Mouse (Mus musculus): ENCODE data around the gene Gm28038. TPM values are rescaled to one million over a fixed set of nuclear protein-coding genes. Genes with fewer than 3 reads are reported as not detected.

Gene Gm28038
- total and polyA plus RNA-seq, 3 experiments = not detected

- H3K9ac ChIP-seq (ENCODE audit: control insufficient read depth, low read depth, low read length, poor library complexity, severe bottlenecking) = no peak overlapping the region
- H3K27ac ChIP-seq (ENCODE audit: control insufficient read depth, low read depth, low read length) = no peak overlapping the region
- H3K27me3 ChIP-seq (ENCODE audit: control insufficient read depth in 1 of 2, insufficient read depth in 2 of 2, low read length in 2 of 2) = no peaks in the 10 kb centered on the region
- no peak overlapping the region for H3K4me3 ChIP-seq (ENCODE audit: control insufficient read depth in 1 of 2, insufficient read depth in 1 of 2, low read depth in 2 of 2, low read length in 2 of 2)
- no peaks in the 10 kb centered on the region for H3K79me2 ChIP-seq (ENCODE audit: control insufficient read depth, insufficient read depth, low read length, poor library complexity)
- peaks cover 5% of the 10 kb centered on the region in 2 experiments for H3K4me1 ChIP-seq (ENCODE audit: control insufficient read depth in 1 of 2, insufficient read depth in 2 of 2, low read length in 2 of 2)
- no peak for DNase-seq (ENCODE audit: low read depth, low spot score)
- no peaks in the 10 kb centered on the region for H3K9me3 ChIP-seq (replicated peaks; ENCODE audit: insufficient read depth, low read length)
- no peak for TF ChIP-seq CHD1 (IDR thresholded peaks at IDR 0.05; ENCODE audit: low read depth, low read length)
- TF ChIP-seq TCF12 (IDR thresholded peaks at IDR 0.05; ENCODE audit: low read depth, low read length) = no peak
- TF ChIP-seq MAFK (IDR thresholded peaks at IDR 0.05; ENCODE audit: borderline replicate concordance, low read depth, low read length) = no peak
- TF ChIP-seq MYB (IDR thresholded peaks at IDR 0.05; ENCODE audit: low read depth, low read length) = no peak
- TF ChIP-seq TBP (IDR thresholded peaks at IDR 0.05; ENCODE audit: low read depth, low read length) = no peak
- TF ChIP-seq KAT2A (conservative IDR thresholded peaks at IDR 0.05; ENCODE audit: low read depth, low read length) = no peak
- no peak for TF ChIP-seq JUND (IDR thresholded peaks at IDR 0.05; ENCODE audit: low read depth, low read length)
- peaks cover 4 to 8% of the 10 kb centered on the region in 2 experiments for H3K36me3 ChIP-seq (ENCODE audit: control insufficient read depth in 1 of 2, insufficient read depth in 2 of 2, low read length in 2 of 2)
Measured at GRCm38 (mm10) chr2:30244595-30245178, 36.2 kb upstream of the Gm28038 start.

GRCm38 (mm10) chr2:30247036-30247435, 33.8 kb upstream of the Gm28038 start:
- Histone ChIP-seq H3K36me3 (ENCODE audit: control insufficient read depth in 1 of 2, insufficient read depth in 2 of 2, low read length in 2 of 2) (peaks cover 6 to 9% of the 10 kb centered on the region in 2 experiments), H3K4me1 (ENCODE audit: control insufficient read depth in 1 of 2, insufficient read depth in 2 of 2, low read length in 2 of 2) (peaks cover 5 to 8% of the 10 kb centered on the region in 2 experiments), H3K9me3 (replicated peaks; ENCODE audit: insufficient read depth, low read length) (no peaks in the 10 kb centered on the region), H3K27ac (ENCODE audit: control insufficient read depth, low read depth, low read length) (no peak overlapping the region), H3K9ac (ENCODE audit: control insufficient read depth, low read depth, low read length, poor library complexity, severe bottlenecking) (no peak overlapping the region), H3K4me3 (ENCODE audit: control insufficient read depth in 1 of 2, insufficient read depth in 1 of 2, low read depth in 2 of 2, low read length in 2 of 2) (no peak overlapping the region), H3K79me2 (ENCODE audit: control insufficient read depth, insufficient read depth, low read length, poor library complexity) (no peaks in the 10 kb centered on the region), H3K27me3 (ENCODE audit: control insufficient read depth in 1 of 2, insufficient read depth in 2 of 2, low read length in 2 of 2) (no peaks in the 10 kb centered on the region)
- no peak for TF ChIP-seq TCF12 (IDR thresholded peaks at IDR 0.05; ENCODE audit: low read depth, low read length)
- no peak for TF ChIP-seq UBTF (IDR thresholded peaks at IDR 0.05; ENCODE audit: borderline replicate concordance, insufficient read depth, low read depth, low read length)
- TF ChIP-seq TAL1 (IDR thresholded peaks at IDR 0.05; ENCODE audit: low read length) = no peak
- no peak for TF ChIP-seq KAT2A (conservative IDR thresholded peaks at IDR 0.05; ENCODE audit: low read depth, low read length)
- TF ChIP-seq E2F4 (IDR thresholded peaks at IDR 0.05; ENCODE audit: borderline replicate concordance, low read depth, low read length) = no peak
- no peak for TF ChIP-seq ZNF384 (IDR thresholded peaks at IDR 0.05; ENCODE audit: low read depth, low read length)
- TF ChIP-seq MAX (IDR thresholded peaks at IDR 0.05; ENCODE audit: low read length) = no peak
- TF ChIP-seq MYC (IDR thresholded peaks at IDR 0.05; ENCODE audit: low read depth, low read length) = no peak
- TF ChIP-seq CHD1 (IDR thresholded peaks at IDR 0.05; ENCODE audit: low read depth, low read length) = no peak
- TF ChIP-seq ELF1 (IDR thresholded peaks at IDR 0.05; ENCODE audit: low read depth, low read length) = no peak
- TF ChIP-seq ZKSCAN1 (IDR thresholded peaks at IDR 0.05; ENCODE audit: low read depth, low read length) = no peak
- no peak for DNase-seq (ENCODE audit: low read depth, low spot score)

All from MEL (cell line).